Mouse (Mus musculus) cortical plate, adult 2 months (tissue): Measurements from ENCODE around the gene Fhl5.

Source experiments
- CTCF ChIP-seq: fragments of 200-500 bp; IDR thresholded peaks from 2 replicates; pipeline ENCODE4 v1.5.1; 2011; ENCODE audit warnings: mild to moderate bottlenecking, control low read depth, low read length; ENCODE audit not compliant: insufficient read depth; ENCODE audit errors: extremely low read depth
- POLR2A ChIP-seq: fragments of 200-500 bp; IDR thresholded peaks from 2 replicates; pipeline ENCODE4 v1.6.1; 2011; ENCODE audit warnings: mild to moderate bottlenecking, low read length, control low read depth; ENCODE audit not compliant: insufficient read depth; ENCODE audit errors: extremely low read depth

GRCm38 (mm10) chr4:25281671-25282038 lies 39.0 kb upstream of the Fhl5 start, which contains the start of gene Ufl1:
- TF ChIP-seq CTCF = no peak
- TF ChIP-seq POLR2A = peak; percentile 79
